Mouse (Mus musculus) olfactory bulb, adult 2 months (tissue): ENCODE data around the gene Hs3st4.

Source experiments
- CTCF ChIP-seq: fragments of 200-500 bp; IDR thresholded peaks from 2 replicates; pipeline ENCODE4 v1.5.1; 2012; ENCODE audit warnings: low read depth, mild to moderate bottlenecking, low read length, moderate library complexity; ENCODE audit not compliant: insufficient read depth
- POLR2A ChIP-seq: fragments of 200-500 bp; IDR thresholded peaks from 2 replicates; pipeline ENCODE4 v1.6.1; 2012; ENCODE audit warnings: mild to moderate bottlenecking, low read depth, low read length, moderate library complexity; ENCODE audit not compliant: insufficient read depth

- TF ChIP-seq CTCF (no peak), POLR2A (no peak)
Measured at GRCm38 (mm10) chr7:124399184-124399583, 416.5 kb downstream of the Hs3st4 start.
